Mouse (Mus musculus) kidney, adult 2 months (tissue): ENCODE measurements around the gene Mei4.

Experiments used
- CTCF ChIP-seq: fragments of 200-500 bp; conservative IDR thresholded peaks from 2 replicates; pipeline ENCODE4 v1.5.1; 2011; ENCODE audit warnings: low read depth, mild to moderate bottlenecking, control low read depth, low read length, moderate library complexity, mixed read lengths; ENCODE audit not compliant: insufficient read depth, insufficient read length
- POLR2A ChIP-seq: fragments of 200-500 bp; IDR thresholded peaks from one replicate; pipeline ENCODE4 v1.6.1; 2011; ENCODE audit warnings: low read depth, low read length, control low read depth

- no peak for TF ChIP-seq CTCF
- TF ChIP-seq POLR2A: no peak
Observed at GRCm38 (mm10) chr9:81956858-81957257, 93.4 kb downstream of the Mei4 start.
